Mouse (Mus musculus) midbrain, embryonic 14.5 days (tissue): Measurements from ENCODE around the gene Mier3. TPM values are rescaled to one million over a fixed set of nuclear protein-coding genes. Genes with fewer than 3 reads are reported as not detected.
A peak's percentile ranks its signal among the peaks of the same experiment; 100 is the strongest.

Experiments used
- ATAC-seq: fragments of 200-750 bp; cut with Nextera tagmentation; 2 replicates; pipeline ENCODE4 v1.8.0; 2017; ENCODE audit warnings: moderate number of reproducible peaks, moderate library complexity; ENCODE audit not compliant: low FRiP score, low TSS enrichment
- DNase-seq: peaks from one replicate; pipeline ENCODE4 v3.0.0-alpha.2; 2015
- H3K27ac ChIP-seq: fragments of 300-500 bp; sonication (generic); replicated peaks from 2 replicates; pipeline ENCODE4 v1.5.1; 2014; ENCODE audit warnings: mild to moderate bottlenecking, low read depth, low read length, moderate library complexity
- H3K27me3 ChIP-seq: fragments of 300-500 bp; sonication (generic); 2 replicates; pipeline ENCODE4 v1.6.1; 2014; ENCODE audit warnings: low read length, control low read depth, mixed read lengths; ENCODE audit not compliant: control insufficient read depth, insufficient read depth
- H3K36me3 ChIP-seq: fragments of 300-500 bp; sonication (generic); 2 replicates; pipeline ENCODE4 v1.6.1; 2014; ENCODE audit warnings: low read length, control low read depth; ENCODE audit not compliant: control insufficient read depth, insufficient read depth
- H3K4me1 ChIP-seq: fragments of 300-500 bp; sonication (generic); 2 replicates; pipeline ENCODE4 v1.6.1; 2014; ENCODE audit warnings: mild to moderate bottlenecking, antibody characterized with exemption, low read length, control low read depth; ENCODE audit not compliant: control insufficient read depth, insufficient read depth
- H3K4me2 ChIP-seq: fragments of 300-500 bp; sonication (generic); 2 replicates; pipeline ENCODE4 v1.6.1; 2014; ENCODE audit warnings: mild to moderate bottlenecking, low read length, moderate library complexity
- H3K4me3 ChIP-seq: fragments of 300-500 bp; sonication (generic); replicated peaks from 2 replicates; pipeline ENCODE4 v1.5.1; 2014; ENCODE audit warnings: low read depth, low read length
- H3K9ac ChIP-seq: fragments of 300-500 bp; sonication (generic); replicated peaks from 2 replicates; pipeline ENCODE4 v1.6.1; 2014; ENCODE audit warnings: mild to moderate bottlenecking, low read length, moderate library complexity
- H3K9me3 ChIP-seq: fragments of 300-500 bp; sonication (generic); 2 replicates; pipeline ENCODE4 v1.6.1; 2016; ENCODE audit warnings: low read length, control low read depth, mixed read lengths; ENCODE audit not compliant: control insufficient read depth
- WGBS: fragments of 180-500 bp; shearing (Covaris S2); extraction: QIAGEN DNeasy Blood & Tissue Kit; methylation state at CpG from one replicate; pipeline ENCODE4 v1.1.7; 2014; 5-methylcytosine and 5-hydroxymethylcytosine counted together
- polyA plus RNA-seq: library from polyadenylated mRNA; unstranded; fragments of >200 nt; fragmentation: Nextera tagmentation; extraction: Ambion mirVana; gene quantifications from 2 replicates; pipeline ENCODE4 v1.2.1, GENCODE M21; 2014

Gene Mier3
- polyA plus RNA-seq, 1 experiment from 2014 or later: 27.9 TPM

DNA sequence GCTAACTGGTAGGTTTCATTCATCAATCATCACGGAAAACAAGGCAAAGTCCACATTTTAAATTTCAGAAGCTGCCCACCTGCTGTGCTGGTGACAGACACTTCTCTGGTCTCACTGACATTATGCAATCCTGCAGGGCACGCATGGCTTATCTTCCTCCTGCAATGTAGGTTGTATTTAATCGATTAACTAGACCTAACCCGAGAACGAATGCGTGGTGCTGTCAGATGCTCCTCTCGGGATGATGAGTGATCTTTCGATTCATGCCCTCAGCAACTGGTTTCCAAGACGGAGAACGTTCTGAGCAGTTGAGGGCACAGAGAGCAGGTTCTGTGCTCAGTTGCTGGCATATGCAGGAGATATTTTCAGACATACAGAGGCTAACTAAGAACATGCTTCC, 24.5 kb upstream of the Mier3 start:
- no peak overlapping the region for H3K27ac ChIP-seq
- no peaks in the 10 kb centered on the region for H3K36me3 ChIP-seq
- DNase-seq (no peak), ATAC-seq (no peak)
- 73% methylated on average over 10 of the region's 10 CpGs for WGBS
- H3K9me3 ChIP-seq: no peaks in the 10 kb centered on the region
- H3K9ac ChIP-seq: no peak overlapping the region
- no peaks in the 10 kb centered on the region for H3K27me3 ChIP-seq
- H3K4me1 ChIP-seq: no peaks in the 10 kb centered on the region
- H3K4me2 ChIP-seq: no peak overlapping the region
- H3K4me3 ChIP-seq: no peak overlapping the region

- Histone ChIP-seq H3K27me3 (no peaks in the 10 kb centered on the region), H3K4me3 (no peak overlapping the region), H3K4me1 (no peaks in the 10 kb centered on the region), H3K27ac (no peak overlapping the region), H3K9me3 (no peaks in the 10 kb centered on the region), H3K9ac (no peak overlapping the region), H3K36me3 (no peaks in the 10 kb centered on the region), H3K4me2 (no peak overlapping the region)
- 90% methylated on average over 3 of the region's 3 CpGs for WGBS
- no peak for ATAC-seq
- no peak for DNase-seq
These were observed 24.0 kb upstream of the Mier3 start for GRCm38 (mm10) chr13:111656769-111657168.

DNA sequence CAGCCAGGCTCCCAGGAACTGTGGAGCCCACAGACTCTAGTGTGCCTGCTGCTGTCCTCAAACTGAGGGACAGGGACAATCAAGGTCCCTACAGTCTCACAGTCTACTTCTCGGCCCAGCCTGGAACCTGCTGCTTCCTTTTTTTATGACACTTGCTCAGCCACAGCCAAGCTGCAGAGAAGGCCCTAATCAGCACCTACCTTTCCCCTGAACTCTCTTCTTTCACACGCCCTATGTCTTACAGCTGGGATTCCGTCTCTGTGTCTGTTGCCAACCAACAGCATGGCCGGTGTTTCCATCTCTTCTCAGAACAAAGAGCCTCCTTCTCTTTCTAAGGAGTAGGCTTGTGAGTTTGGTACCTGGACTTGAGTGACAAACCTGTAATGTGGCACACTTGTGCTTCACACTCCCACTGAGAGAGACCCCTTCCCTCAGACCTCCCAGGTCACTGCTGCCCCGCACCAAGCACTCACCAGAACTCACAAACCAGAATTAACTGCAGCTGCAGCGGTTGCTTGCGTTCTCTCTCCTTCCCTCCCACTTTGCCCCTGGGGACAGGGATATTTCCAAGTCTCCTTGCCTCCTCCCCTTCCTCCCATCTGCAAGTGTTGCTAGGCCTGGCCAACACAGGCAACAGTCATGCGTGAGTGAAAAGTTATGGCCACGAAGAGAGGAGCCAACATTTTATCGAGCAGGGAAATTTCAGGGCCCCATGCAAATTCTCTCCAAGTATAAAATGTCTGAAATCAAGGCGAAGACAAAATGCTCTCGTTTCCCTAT, 22.1 kb upstream of the Mier3 start:
- Histone ChIP-seq H3K27me3 (no peaks in the 10 kb centered on the region), H3K27ac (no peak overlapping the region), H3K36me3 (no peaks in the 10 kb centered on the region), H3K9me3 (no peaks in the 10 kb centered on the region), H3K4me2 (no peak overlapping the region), H3K4me1 (no peaks in the 10 kb centered on the region), H3K4me3 (no peak overlapping the region), H3K9ac (no peak overlapping the region)
- WGBS: 79% methylated on average over 12 of the region's 12 CpGs
- DNase-seq (peak; percentile 8), ATAC-seq (no peak)

GRCm38 (mm10) chr13:111659430-111659829, 21.3 kb upstream of the Mier3 start:
- ATAC-seq: no peak
- Histone ChIP-seq H3K4me1 (no peaks in the 10 kb centered on the region), H3K9me3 (no peaks in the 10 kb centered on the region), H3K27ac (no peak overlapping the region), H3K4me3 (no peak overlapping the region), H3K4me2 (no peak overlapping the region), H3K36me3 (no peaks in the 10 kb centered on the region), H3K9ac (no peak overlapping the region), H3K27me3 (no peaks in the 10 kb centered on the region)
- DNase-seq: no peak
- 80% methylated on average over 8 of the region's 8 CpGs for WGBS

GRCm38 (mm10) chr13:111660072-111660471, 20.7 kb upstream of the Mier3 start:
- no peak overlapping the region for H3K4me3 ChIP-seq
- 80% methylated on average over 13 of the region's 13 CpGs for WGBS

DNA sequence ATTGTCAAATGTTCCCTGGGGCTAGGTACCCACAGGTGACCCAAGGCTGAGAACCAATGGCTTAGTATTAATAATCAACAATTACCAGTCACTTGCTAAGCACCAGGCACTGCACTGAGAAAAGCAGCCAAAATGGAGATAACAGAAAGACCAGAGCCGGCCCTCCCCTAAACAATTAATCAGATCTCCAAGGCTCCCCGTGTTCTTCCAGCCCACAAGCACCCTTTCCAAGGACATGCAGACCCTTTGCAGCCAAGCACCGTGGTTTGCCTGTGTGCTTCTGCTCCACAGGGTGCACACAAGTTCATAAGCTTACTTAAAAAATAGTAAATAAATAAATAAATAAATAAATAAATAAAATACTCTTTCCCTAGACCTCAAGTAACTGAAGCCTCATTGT, 20.2 kb upstream of the Mier3 start:
- no peak for DNase-seq
- Histone ChIP-seq H3K27me3 (no peaks in the 10 kb centered on the region), H3K9ac (no peak overlapping the region), H3K4me2 (no peak overlapping the region), H3K9me3 (no peaks in the 10 kb centered on the region), H3K4me3 (no peak overlapping the region), H3K4me1 (no peaks in the 10 kb centered on the region), H3K36me3 (no peaks in the 10 kb centered on the region), H3K27ac (no peak overlapping the region)
- ATAC-seq: no peak
- 88% methylated on average over 3 of the region's 3 CpGs for WGBS

More at GRCm38 (mm10) chr13:111660072-111660471, 20.7 kb upstream of the Mier3 start:
- H3K4me2 ChIP-seq: no peak overlapping the region
- no peaks in the 10 kb centered on the region for H3K4me1 ChIP-seq
- no peaks in the 10 kb centered on the region for H3K9me3 ChIP-seq
- DNase-seq: no peak
- ATAC-seq: no peak
- no peak overlapping the region for H3K27ac ChIP-seq
- H3K36me3 ChIP-seq: no peaks in the 10 kb centered on the region
- H3K27me3 ChIP-seq: no peaks in the 10 kb centered on the region
- H3K9ac ChIP-seq: no peak overlapping the region

GRCm38 (mm10) chr13:111668016-111668415, 12.8 kb upstream of the Mier3 start:
- Histone ChIP-seq H3K9ac (no peak overlapping the region), H3K4me2 (no peak overlapping the region), H3K4me1 (no peaks in the 10 kb centered on the region), H3K36me3 (no peaks in the 10 kb centered on the region), H3K27me3 (no peaks in the 10 kb centered on the region), H3K27ac (no peak overlapping the region), H3K9me3 (no peaks in the 10 kb centered on the region), H3K4me3 (no peak overlapping the region)
- no peak for ATAC-seq
- no peak for DNase-seq
- WGBS: 94% methylated on average over 7 of the region's 7 CpGs

- Histone ChIP-seq H3K27me3 (no peaks in the 10 kb centered on the region), H3K36me3 (no peaks in the 10 kb centered on the region), H3K4me3 (no peak overlapping the region), H3K4me1 (no peaks in the 10 kb centered on the region), H3K27ac (no peak overlapping the region), H3K4me2 (no peak overlapping the region), H3K9ac (no peak overlapping the region), H3K9me3 (0 out of 2 replicates have a peak, but pooled peaks cover 4% of the 10 kb centered on the region)
- DNase-seq (no peak), ATAC-seq (no peak)
- WGBS: 94% methylated on average over 3 of the region's 3 CpGs
These were observed 3.9 kb upstream of the Mier3 start for GRCm38 (mm10) chr13:111676841-111677240.

DNA sequence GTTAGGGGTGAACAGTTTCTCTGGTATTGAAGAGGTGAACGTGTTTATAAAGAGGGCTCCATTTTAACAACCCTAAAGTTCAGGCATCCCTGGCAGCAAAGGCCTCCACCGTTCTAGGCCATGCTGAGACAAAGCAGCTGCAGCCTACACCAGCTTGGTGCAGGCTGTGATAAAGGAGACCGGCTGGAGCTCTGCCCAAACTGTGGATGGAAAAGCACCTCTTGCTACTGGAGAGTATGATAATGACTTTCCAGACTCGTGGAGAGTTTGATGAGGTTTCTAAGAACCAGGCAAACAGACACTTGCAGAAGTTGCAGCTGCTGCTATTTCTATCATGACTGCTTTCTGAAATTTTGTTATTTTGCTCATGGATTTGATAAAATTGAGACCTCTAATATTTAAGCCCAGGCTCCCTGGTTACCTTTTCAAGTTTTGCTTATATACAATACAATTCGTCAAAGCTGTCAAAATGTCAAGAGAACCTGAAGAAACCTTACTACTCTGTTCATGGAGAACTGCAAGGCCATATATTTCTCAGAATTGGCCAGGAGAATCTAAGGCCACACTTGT, 3.4 kb downstream of the Mier3 start:
- whole genome bisulfite sequencing: 41% methylated on average over 5 of the region's 5 CpGs
- DNase-seq (peak; percentile 19), ATAC-seq (no peak)

More for the DNA sequence above, 3.4 kb downstream of the Mier3 start:
- H3K9ac ChIP-seq: no peak overlapping the region
- no peak overlapping the region for H3K4me2 ChIP-seq
- H3K4me1 ChIP-seq: no peaks in the 10 kb centered on the region; the same call in 1 of the 2 replicates
- H3K9me3 ChIP-seq: no peaks in the 10 kb centered on the region
- H3K36me3 ChIP-seq: no peaks in the 10 kb centered on the region
- no peak overlapping the region for H3K4me3 ChIP-seq
- H3K27me3 ChIP-seq: no peaks in the 10 kb centered on the region
- no peak overlapping the region for H3K27ac ChIP-seq
